Mouse (Mus musculus) forebrain, embryonic 15.5 days (tissue): ENCODE measurements around the gene Kif27. TPM values are rescaled to one million over a fixed set of nuclear protein-coding genes. Genes with fewer than 3 reads are reported as not detected.

ENCODE experiments used
- ATAC-seq: fragments of 200-750 bp; cut with Nextera tagmentation; replicated peaks from 2 replicates; pipeline ENCODE4 v1.8.0; 2017; ENCODE audit warnings: mild to moderate bottlenecking, moderate TSS enrichment, moderate library complexity
- H3K27ac ChIP-seq: fragments of 300-500 bp; sonication (generic); replicated peaks from 2 replicates; pipeline ENCODE4 v1.5.1; 2015; ENCODE audit warnings: mild to moderate bottlenecking, inconsistent platforms
- H3K27me3 ChIP-seq: fragments of 300-500 bp; sonication (generic); 2 replicates; pipeline ENCODE4 v1.6.1; 2015; ENCODE audit warnings: inconsistent platforms
- H3K36me3 ChIP-seq: fragments of 300-500 bp; sonication (generic); 2 replicates; pipeline ENCODE4 v1.6.1; 2015; ENCODE audit warnings: mild to moderate bottlenecking, inconsistent platforms
- H3K4me1 ChIP-seq: fragments of 300-500 bp; sonication (generic); 2 replicates; pipeline ENCODE4 v1.6.1; 2015; ENCODE audit warnings: inconsistent platforms
- H3K4me2 ChIP-seq: fragments of 300-500 bp; sonication (generic); replicated peaks from 2 replicates; pipeline ENCODE4 v1.6.1; 2015; ENCODE audit warnings: mild to moderate bottlenecking, inconsistent platforms
- H3K4me3 ChIP-seq: fragments of 300-500 bp; sonication (generic); 2 replicates; pipeline ENCODE4 v1.5.1; 2015; ENCODE audit warnings: mild to moderate bottlenecking, inconsistent platforms
- H3K9ac ChIP-seq: fragments of 300-500 bp; sonication (generic); replicated peaks from 2 replicates; pipeline ENCODE4 v1.6.1; 2015; ENCODE audit warnings: mild to moderate bottlenecking, inconsistent platforms
- H3K9me3 ChIP-seq: fragments of 300-500 bp; sonication (generic); 2 replicates; pipeline ENCODE4 v1.6.1; 2016; ENCODE audit warnings: inconsistent platforms
- WGBS: fragments of 180-500 bp; shearing (Covaris S2); methylation state at CpG from one replicate; pipeline ENCODE4 v1.1.7; 2015; ENCODE audit warnings: mixed read lengths; 5-methylcytosine and 5-hydroxymethylcytosine counted together
- polyA plus RNA-seq: library from polyadenylated mRNA; unstranded; fragments of >200 nt; fragmentation: Nextera tagmentation; extraction: Ambion mirVana; gene quantifications from 2 replicates; pipeline ENCODE4 v1.2.1, GENCODE M21; 2015

Gene Kif27
- polyA plus RNA-seq, 1 experiment from 2014 or later: 1.5 TPM

DNA sequence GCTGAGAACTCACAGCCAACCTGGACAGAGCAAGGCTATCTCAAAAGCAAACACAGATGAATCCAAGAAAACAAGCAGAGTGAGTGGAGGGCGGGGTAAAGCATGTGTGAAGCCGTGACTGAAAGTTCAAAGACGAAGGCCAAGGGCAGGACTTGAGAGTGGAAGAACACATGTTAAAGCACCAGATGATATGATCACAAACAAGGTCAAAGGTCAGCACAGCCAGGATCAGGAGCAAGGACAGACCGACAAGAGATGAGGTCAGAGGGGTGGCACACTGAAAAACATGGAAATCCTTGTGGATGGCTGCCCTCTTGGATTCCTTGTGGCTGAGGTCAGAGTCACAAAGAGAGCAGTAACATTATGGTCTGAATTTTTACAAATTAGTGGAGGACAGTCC is 8.3 kb downstream of the Kif27 start:
- H3K9me3 ChIP-seq: no peaks in the 10 kb centered on the region
- no peak overlapping the region for H3K27ac ChIP-seq
- WGBS: 83% methylated on average over 4 of the region's 4 CpGs
- no peaks in the 10 kb centered on the region for H3K4me1 ChIP-seq
- no peak overlapping the region for H3K9ac ChIP-seq
- no peaks in the 10 kb centered on the region for H3K27me3 ChIP-seq
- no peak overlapping the region for H3K4me2 ChIP-seq
- no peak overlapping the region for H3K4me3 ChIP-seq
- no peak for ATAC-seq
- H3K36me3 ChIP-seq: no peaks in the 10 kb centered on the region

DNA sequence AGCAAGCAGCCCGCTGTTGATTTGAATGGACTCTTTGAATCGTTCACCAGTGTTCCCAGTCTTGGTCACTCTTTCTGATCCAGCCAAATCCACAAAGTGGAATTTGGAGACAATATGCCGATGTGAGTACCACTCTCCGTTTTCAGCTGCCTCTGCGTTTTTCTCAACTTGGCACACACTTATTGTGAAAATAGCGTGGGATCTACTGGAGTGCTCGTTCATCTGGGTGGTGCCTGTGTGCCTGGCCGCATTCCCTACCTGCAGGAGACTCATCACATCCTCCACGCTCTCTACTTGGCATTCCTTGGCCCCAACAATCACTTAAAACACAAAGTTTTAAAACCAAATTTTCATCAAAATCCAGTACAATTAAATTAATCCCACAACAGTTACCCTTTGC is 14.4 kb downstream of the Kif27 start:
- WGBS: 71% methylated on average over 9 of the region's 9 CpGs
- H3K4me2 ChIP-seq: no peak overlapping the region
- no peaks in the 10 kb centered on the region for H3K9me3 ChIP-seq
- H3K27me3 ChIP-seq: no peaks in the 10 kb centered on the region
- no peaks in the 10 kb centered on the region for H3K36me3 ChIP-seq
- no peak overlapping the region for H3K9ac ChIP-seq
- H3K27ac ChIP-seq: no peak overlapping the region
- no peaks in the 10 kb centered on the region for H3K4me1 ChIP-seq
- no peak for ATAC-seq
- H3K4me3 ChIP-seq: no peak overlapping the region

DNA sequence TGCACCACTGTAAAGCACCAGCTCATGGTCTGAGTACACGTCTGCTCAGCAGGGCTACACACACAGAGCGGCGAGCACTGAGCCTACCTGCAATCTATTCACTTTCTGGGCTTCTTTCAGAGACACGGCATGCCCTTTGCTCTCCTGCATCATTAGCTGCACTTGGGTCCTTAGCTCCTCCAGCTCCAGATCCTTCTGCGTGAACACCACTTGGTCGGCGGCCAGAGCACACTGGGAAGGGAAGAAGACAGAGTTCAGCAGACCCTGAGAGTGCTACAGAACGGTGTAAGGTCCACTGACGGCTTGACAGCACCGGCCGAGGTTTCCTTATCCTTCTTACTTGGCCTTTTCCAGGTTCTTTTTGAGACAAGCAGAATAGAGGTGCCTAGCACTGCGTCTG is 21.5 kb downstream of the Kif27 start:
- 84% methylated on average over 12 of the region's 12 CpGs for WGBS
- H3K4me2 ChIP-seq: no peak overlapping the region
- no peaks in the 10 kb centered on the region for H3K36me3 ChIP-seq
- no peaks in the 10 kb centered on the region for H3K4me1 ChIP-seq
- no peak overlapping the region for H3K4me3 ChIP-seq
- no peak for ATAC-seq
- 0 out of 2 replicates have a peak, but pooled peaks cover 3% of the 10 kb centered on the region for H3K9me3 ChIP-seq
- H3K27me3 ChIP-seq: no peaks in the 10 kb centered on the region
- H3K9ac ChIP-seq: no peak overlapping the region
- H3K27ac ChIP-seq: no peak overlapping the region

DNA sequence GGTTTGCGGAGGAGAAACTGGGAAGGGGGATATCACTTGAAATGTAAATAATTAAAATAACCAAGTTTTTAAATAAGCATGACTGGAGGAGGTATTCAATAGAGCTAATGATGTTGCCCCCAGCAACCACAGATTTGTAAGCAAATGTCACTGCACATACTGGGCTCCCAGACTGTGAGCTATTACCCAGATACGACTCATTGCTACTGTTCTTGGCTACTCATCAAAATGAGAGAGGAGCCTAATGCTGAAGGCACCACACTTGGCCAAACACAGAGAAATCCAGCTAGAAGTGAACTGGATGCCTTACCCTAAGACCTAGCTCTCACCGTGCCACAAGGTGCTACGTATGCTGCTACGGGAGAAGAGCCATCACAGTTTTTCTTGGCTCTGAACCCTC is 24.8 kb downstream of the Kif27 start:
- Histone ChIP-seq H3K4me2 (no peak overlapping the region), H3K4me1 (no peaks in the 10 kb centered on the region), H3K27me3 (no peaks in the 10 kb centered on the region), H3K9me3 (0 out of 2 replicates have a peak, but pooled peaks cover 3% of the 10 kb centered on the region), H3K36me3 (no peaks in the 10 kb centered on the region), H3K4me3 (no peak overlapping the region), H3K27ac (no peak overlapping the region), H3K9ac (no peak overlapping the region)
- 89% methylated on average over 5 of the region's 5 CpGs for WGBS
- no peak for ATAC-seq

DNA sequence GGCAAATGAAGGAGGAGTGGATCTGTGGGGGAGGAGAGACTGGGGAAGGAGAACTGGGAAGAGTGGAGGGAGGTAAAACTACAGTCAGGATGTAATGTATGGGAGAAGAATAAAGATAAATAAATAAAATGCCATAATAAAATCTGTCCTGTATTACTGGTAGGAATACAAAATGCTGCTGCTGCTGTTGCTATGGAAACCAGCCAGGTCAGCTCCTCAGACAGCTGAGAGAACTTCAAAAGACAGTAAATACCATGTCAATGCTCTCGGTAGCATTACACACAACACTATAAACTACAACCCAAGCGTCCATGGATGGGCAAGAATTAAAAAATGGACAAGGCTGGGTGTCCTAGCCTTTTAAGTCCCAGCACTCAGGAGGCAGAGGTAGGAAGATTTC is 41.2 kb downstream of the Kif27 start:
- no peaks in the 10 kb centered on the region for H3K4me1 ChIP-seq
- H3K9ac ChIP-seq: no peak overlapping the region
- H3K27me3 ChIP-seq: no peaks in the 10 kb centered on the region
- H3K27ac ChIP-seq: no peak overlapping the region
- H3K9me3 ChIP-seq: no peaks in the 10 kb centered on the region
- H3K4me3 ChIP-seq: no peak overlapping the region
- ATAC-seq: no peak
- H3K4me2 ChIP-seq: no peak overlapping the region
- no peaks in the 10 kb centered on the region for H3K36me3 ChIP-seq
- WGBS: 64% methylated on average over 2 of the region's 2 CpGs

DNA sequence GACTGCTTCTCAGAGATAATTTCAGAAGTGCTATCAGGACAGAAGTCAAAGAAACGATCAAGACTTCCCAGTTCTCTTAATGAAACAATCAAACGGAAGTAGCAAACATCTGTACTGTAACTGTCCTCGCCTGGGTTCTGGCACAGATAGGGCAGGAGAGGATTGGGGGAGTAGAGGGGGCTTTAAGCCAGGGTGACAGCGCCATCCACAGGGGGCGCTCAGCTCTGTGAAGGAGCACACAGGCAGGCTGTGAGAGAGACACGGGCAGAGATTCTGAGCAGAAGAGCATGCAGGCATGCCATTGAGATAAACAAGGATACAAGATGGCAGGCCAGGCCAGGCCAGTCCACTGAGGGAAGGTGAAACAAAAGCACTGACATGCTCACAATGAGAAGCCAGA is 43.9 kb downstream of the Kif27 start:
- Histone ChIP-seq H3K4me2 (no peak overlapping the region), H3K36me3 (no peaks in the 10 kb centered on the region), H3K27ac (no peak overlapping the region), H3K27me3 (no peaks in the 10 kb centered on the region), H3K4me1 (no peaks in the 10 kb centered on the region), H3K9me3 (no peaks in the 10 kb centered on the region), H3K9ac (no peak overlapping the region), H3K4me3 (no peak overlapping the region)
- no peak for ATAC-seq
- WGBS: 56% methylated on average over 6 of the region's 6 CpGs

DNA sequence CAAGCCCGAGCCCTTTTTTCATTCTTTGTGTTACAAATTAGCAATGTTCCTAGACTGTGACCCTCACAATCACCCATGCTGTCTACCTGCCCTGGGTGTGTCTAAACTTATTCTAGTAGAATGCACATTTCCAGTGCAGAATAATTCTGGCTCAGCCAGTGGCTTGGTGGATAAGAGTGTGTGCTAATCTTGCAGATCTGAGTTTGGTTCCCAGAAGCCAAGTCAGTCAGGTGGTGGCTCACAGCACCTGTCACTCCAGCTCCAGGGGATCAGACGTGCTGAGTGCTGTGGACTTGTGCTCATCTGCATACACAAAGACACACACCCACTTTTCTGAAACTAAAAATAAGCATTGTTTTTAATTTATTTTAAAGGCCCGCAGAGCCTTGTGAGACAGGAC is 45.2 kb downstream of the Kif27 start:
- Histone ChIP-seq H3K9me3 (no peaks in the 10 kb centered on the region), H3K9ac (no peak overlapping the region), H3K4me1 (no peaks in the 10 kb centered on the region), H3K27me3 (no peaks in the 10 kb centered on the region), H3K27ac (no peak overlapping the region), H3K36me3 (no peaks in the 10 kb centered on the region), H3K4me2 (no peak overlapping the region), H3K4me3 (no peak overlapping the region)
- no peak for ATAC-seq
- WGBS: 66% methylated on average over 3 of the region's 3 CpGs

DNA sequence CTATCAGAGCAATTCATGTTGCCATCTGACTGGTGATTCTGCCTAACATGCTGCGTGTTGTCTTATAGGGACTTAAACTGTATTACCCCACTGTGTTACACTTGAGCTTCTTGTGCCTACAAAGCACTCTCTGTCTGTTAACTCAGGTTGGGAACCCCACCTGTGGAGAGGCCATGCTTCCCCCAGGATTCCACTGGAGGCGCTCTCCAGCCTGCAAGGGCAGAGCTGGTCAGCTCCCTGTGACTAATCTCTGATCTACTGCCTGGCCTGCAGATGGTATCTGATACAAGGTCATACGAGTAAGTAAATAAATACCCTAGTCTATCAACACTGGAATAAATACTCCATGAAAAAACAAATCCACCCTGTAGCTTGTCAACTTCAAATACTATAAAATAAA is 47.6 kb downstream of the Kif27 start:
- H3K9ac ChIP-seq: no peak overlapping the region
- no peak overlapping the region for H3K27ac ChIP-seq
- no peak overlapping the region for H3K4me3 ChIP-seq
- no peak overlapping the region for H3K4me2 ChIP-seq
- no peaks in the 10 kb centered on the region for H3K36me3 ChIP-seq
- 46% methylated on average over 3 of the region's 3 CpGs for WGBS
- H3K9me3 ChIP-seq: no peaks in the 10 kb centered on the region
- H3K27me3 ChIP-seq: no peaks in the 10 kb centered on the region
- no peak for ATAC-seq
- H3K4me1 ChIP-seq: no peaks in the 10 kb centered on the region

DNA sequence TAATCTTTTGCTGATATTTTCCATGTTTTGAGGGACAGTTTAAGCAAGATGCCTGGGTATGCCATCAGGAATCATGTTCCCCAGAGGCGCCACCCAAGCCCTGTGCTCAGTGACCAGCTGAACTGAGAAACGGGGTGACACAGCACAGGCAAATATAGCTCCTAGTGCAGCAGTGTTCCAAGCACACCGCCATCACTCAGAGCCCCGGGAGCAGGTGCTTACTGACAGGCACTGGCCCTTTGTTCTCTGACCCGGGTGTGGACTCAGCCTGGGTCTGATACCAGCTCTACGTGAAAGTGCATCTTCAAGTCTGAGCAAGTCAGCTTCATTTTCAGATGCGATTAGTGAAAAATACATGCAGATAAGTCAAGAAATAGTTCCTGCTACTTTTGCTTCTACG is 49.4 kb downstream of the Kif27 start:
- Histone ChIP-seq H3K4me2 (no peak overlapping the region), H3K27me3 (no peaks in the 10 kb centered on the region), H3K36me3 (no peaks in the 10 kb centered on the region), H3K9ac (no peak overlapping the region), H3K4me3 (no peak overlapping the region), H3K4me1 (no peaks in the 10 kb centered on the region), H3K9me3 (no peaks in the 10 kb centered on the region), H3K27ac (no peak overlapping the region)
- ATAC-seq: no peak
- WGBS: 77% methylated on average over 8 of the region's 8 CpGs

DNA sequence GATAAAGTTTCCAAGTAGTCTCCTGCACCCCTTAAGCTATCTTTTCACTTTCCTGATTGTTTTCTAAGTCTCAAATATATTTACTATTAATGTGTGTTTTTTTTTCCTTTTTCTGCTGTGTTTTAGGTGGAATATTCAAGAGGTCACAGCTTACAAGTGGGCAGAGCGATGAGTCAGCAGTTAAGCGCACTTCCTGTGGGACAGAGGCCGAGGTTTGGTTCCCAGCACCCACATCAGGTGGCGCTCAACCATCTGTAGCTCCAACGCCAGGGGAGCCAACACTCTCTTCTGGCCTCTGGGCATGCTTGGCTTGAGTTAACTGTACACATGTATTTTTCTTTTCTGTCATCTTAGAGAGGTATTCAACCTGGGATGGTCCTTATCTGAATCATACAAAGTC is 51.5 kb downstream of the Kif27 start:
- no peak overlapping the region for H3K27ac ChIP-seq

DNA sequence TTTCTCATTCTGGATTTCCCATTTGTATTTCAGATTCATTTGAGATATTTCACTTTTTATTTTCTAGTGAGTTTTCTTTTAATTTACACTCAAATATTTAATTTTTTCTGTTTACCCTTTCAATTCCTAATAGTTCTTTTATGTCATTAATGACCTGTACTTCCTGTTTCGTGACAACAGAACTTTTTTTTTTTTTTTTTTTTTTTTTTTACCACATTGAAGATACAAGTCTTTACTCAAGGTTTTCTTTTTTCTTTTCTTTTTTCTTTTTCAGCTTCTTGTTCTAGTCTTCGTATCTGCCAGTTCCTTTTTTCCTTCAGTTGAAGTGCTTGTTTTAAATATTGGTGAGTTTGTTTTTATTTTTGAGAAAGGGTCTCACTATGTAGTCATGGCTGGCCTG is 53.7 kb downstream of the Kif27 start:
- Histone ChIP-seq H3K4me1 (no peaks in the 10 kb centered on the region), H3K4me2 (no peak overlapping the region), H3K36me3 (no peaks in the 10 kb centered on the region), H3K4me3 (no peak overlapping the region), H3K27ac (no peak overlapping the region), H3K27me3 (no peaks in the 10 kb centered on the region), H3K9ac (no peak overlapping the region), H3K9me3 (no peaks in the 10 kb centered on the region)
- no peak for ATAC-seq
- WGBS: 89% methylated on average over 2 of the region's 2 CpGs

More for the DNA sequence above, 51.5 kb downstream of the Kif27 start:
- no peak overlapping the region for H3K4me2 ChIP-seq
- no peak overlapping the region for H3K4me3 ChIP-seq
- ATAC-seq: no peak
- WGBS: 94% methylated on average over 5 of the region's 5 CpGs
- H3K9me3 ChIP-seq: no peaks in the 10 kb centered on the region
- H3K36me3 ChIP-seq: no peaks in the 10 kb centered on the region
- no peaks in the 10 kb centered on the region for H3K27me3 ChIP-seq
- no peaks in the 10 kb centered on the region for H3K4me1 ChIP-seq
- H3K9ac ChIP-seq: no peak overlapping the region

DNA sequence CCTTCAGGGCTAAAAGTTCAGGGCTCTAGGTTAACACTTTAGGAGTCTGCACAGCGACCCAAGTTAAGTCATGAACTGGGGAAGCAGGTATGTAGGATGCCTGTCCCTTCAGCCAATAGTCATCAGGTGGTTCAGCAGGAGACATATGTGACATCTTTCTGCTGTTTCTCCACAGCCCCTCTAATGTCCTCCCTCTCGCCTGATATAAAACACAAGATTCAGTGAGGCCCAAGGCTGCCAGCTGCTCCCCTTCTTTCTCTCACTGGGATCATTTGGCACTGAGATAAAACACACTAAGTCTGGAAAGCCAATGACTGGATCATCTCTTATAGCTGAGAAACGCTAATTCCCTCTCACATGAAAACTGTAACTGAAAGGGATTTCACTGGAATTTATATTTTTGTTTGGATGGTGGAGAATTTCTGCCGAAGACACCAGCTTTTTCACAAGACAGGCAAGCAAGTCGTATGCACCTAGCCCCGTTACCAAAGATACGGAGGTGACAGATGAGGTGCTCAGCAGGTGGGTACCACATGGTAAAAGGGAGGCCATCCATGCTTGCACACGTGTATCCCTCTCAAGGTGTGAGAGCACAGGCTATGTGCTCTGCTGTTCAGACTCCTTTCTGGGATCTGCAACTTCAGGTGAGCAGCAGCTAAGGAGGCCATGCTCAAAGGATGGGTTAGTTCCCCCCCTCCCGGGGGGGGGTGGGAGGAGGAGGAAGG is 56.3 kb downstream of the Kif27 start:
- no peak overlapping the region for H3K4me2 ChIP-seq
- H3K36me3 ChIP-seq: no peaks in the 10 kb centered on the region
- WGBS: 78% methylated on average over 9 of the region's 9 CpGs
- no peaks in the 10 kb centered on the region for H3K4me1 ChIP-seq
- H3K4me3 ChIP-seq: no peak overlapping the region
- H3K9me3 ChIP-seq: no peaks in the 10 kb centered on the region
- H3K9ac ChIP-seq: no peak overlapping the region
- no peak overlapping the region for H3K27ac ChIP-seq
- no peaks in the 10 kb centered on the region for H3K27me3 ChIP-seq
- no peak for ATAC-seq

DNA sequence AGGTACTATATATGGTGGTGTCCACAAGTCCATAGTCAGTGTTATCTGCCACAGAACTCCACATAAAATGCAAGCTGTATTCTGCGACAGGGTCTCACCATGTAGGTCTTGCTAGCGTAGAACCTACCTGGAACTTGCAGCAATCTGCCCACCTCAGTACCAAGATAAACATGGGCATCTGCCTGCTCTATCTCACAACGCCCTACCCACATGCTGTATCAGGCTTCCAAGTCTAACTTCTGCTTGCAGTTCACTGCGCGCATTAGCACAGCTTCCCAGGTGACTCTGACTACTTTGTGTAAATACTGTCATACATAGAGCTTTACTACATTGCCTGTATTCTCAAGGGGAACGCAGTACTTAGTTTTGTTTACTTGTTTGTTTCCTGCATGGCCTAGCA is 57.0 kb downstream of the Kif27 start:
- Histone ChIP-seq H3K9ac (no peak overlapping the region), H3K9me3 (no peaks in the 10 kb centered on the region), H3K36me3 (no peaks in the 10 kb centered on the region), H3K27me3 (no peaks in the 10 kb centered on the region), H3K4me3 (no peak overlapping the region), H3K4me2 (no peak overlapping the region), H3K4me1 (no peaks in the 10 kb centered on the region), H3K27ac (no peak overlapping the region)
- ATAC-seq: no peak
- 97% methylated on average over 6 of the region's 6 CpGs for WGBS
